In genomic region chr19:38004809-38005380, GRCm38 (mm10) we compare ENCODE assay signal across 10 mouse cellular contexts. TPM values are rescaled to one million over a fixed set of nuclear protein-coding genes. Genes with fewer than 3 reads are reported as not detected.
DNase-seq lines count a peak whose midpoint lies in the region; ATAC-seq lines count a peak whose summit lies in the region.
"Had no signal": no experiment of that assay in that cellular context is flagged by ENCODE, and none has a peak within 500 bp of the region (broad histone marks: within the 10 kb centered on the region; RNA-seq: fewer than 3 reads in every experiment).

No protein-coding gene starts in this region.

- peaks cover 14% of the 10 kb centered on the region; the same call in 1 of the 2 replicates for H3K4me1 ChIP-seq in intestine, embryonic 15.5 days (replicated peaks)

- H3K27me3 ChIP-seq in intestine, embryonic 15.5 days (replicated peaks): no peaks in the 10 kb centered on the region

- H3K36me3 ChIP-seq in intestine, embryonic 15.5 days: no peaks in the 10 kb centered on the region

- no peak overlapping the region for H3K4me3 ChIP-seq in intestine, embryonic 15.5 days (replicated peaks)
- H3K4me3 ChIP-seq: layer of hippocampus, adult 2 months had no signal

- H3K27ac ChIP-seq in intestine, embryonic 15.5 days: no peak overlapping the region
- H3K27ac ChIP-seq: layer of hippocampus, adult 2 months; liver, embryonic 14.5 days had no signal

- 75% methylated on average over 8 of the region's 8 CpGs for WGBS in intestine, embryonic 15.5 days

- no peak overlapping the region for H3K9ac ChIP-seq in intestine, embryonic 15.5 days
- H3K9ac ChIP-seq: liver, embryonic 14.5 days had no signal

- peak; percentile 92 for DNase-seq in heart, adult 11 months
- no peak for DNase-seq in heart, adult 8-10 months (ENCODE audit: low spot score)
- peak; percentile 95 for DNase-seq in NIH3T3 (ENCODE audit: low read depth)
- peak; percentile 45 for DNase-seq in lung, postnatal 25 days (ENCODE audit: low spot score)
- DNase-seq in cerebellum, postnatal 10 days: no peak
- DNase-seq in thymus, postnatal 36 days: no peak
- no peak for DNase-seq in layer of hippocampus, postnatal 10 days (ENCODE audit: low spot score in 2 of 2)

- ATAC-seq in intestine, embryonic 15.5 days: 0 out of 2 replicates have a peak, but pooled peaks have one; percentile 28

- H3K4me2 ChIP-seq in intestine, embryonic 15.5 days (replicated peaks): no peak overlapping the region

- no peaks in the 10 kb centered on the region for H3K9me3 ChIP-seq in intestine, embryonic 15.5 days

RNA-seq across cellular contexts. Expression of gene Myof, which starts 38.5 kb away (rescaled TPM):
- total RNA-seq in heart, adult 8-10 months (2022): 1 to 10 TPM; 6.2 to 9.0 (median 7.7) TPM
- 9.4 and 10.1 TPM in 2 replicates for polyA plus RNA-seq in intestine, embryonic 15.5 days (2015; fragmentation: Nextera tagmentation; extraction: Ambion mirVana)
- total RNA-seq in layer of hippocampus, postnatal 10 days (2021): 1 to 10 TPM; 6.6 to 8.0 TPM

RNA-seq across cellular contexts. Expression of gene Cep55, which starts 49.9 kb away (rescaled TPM):
- total RNA-seq in heart, adult 8-10 months (2022): under 1 TPM in 3 of 4 experiments, not detected in 1; 0.24 to 0.63 (median 0.25) TPM
- polyA plus RNA-seq in intestine, embryonic 15.5 days (2015; fragmentation: Nextera tagmentation; extraction: Ambion mirVana): 23.7 and 28.9 TPM in 2 replicates
- total RNA-seq in layer of hippocampus, postnatal 10 days (2021): 1 to 10 TPM; 1.9 to 2.1 TPM

Comparison
In these comparisons a context has a peak if more than half of its experiments do, and no peak if none do; other contexts are left out.
1. DNase-seq: peak in heart, adult 11 months (single experiment), NIH3T3 (single experiment) and lung, postnatal 25 days (single experiment); none in heart, adult 8-10 months (single experiment), cerebellum, postnatal 10 days (0 of 2), thymus, postnatal 36 days (0 of 2) and layer of hippocampus, postnatal 10 days (0 of 2).